Mouse (Mus musculus) cerebellum, adult 2 months (tissue): ENCODE results near the gene Agbl4.

Experiments
- CTCF ChIP-seq: fragments of 200-500 bp; IDR thresholded peaks from 2 replicates; pipeline ENCODE4 v1.5.1; 2011; ENCODE audit warnings: low read depth, mild to moderate bottlenecking, control low read depth, low read length, moderate library complexity, borderline replicate concordance; ENCODE audit not compliant: insufficient read depth
- POLR2A ChIP-seq: fragments of 200-500 bp; IDR thresholded peaks from 2 replicates; pipeline ENCODE4 v1.6.1; 2011; ENCODE audit warnings: low read length, control low read depth, borderline replicate concordance; ENCODE audit not compliant: insufficient read depth

GRCm38 (mm10) chr4:111085330-111085729 is 687.9 kb downstream of the Agbl4 start:
- no peak for TF ChIP-seq POLR2A
- TF ChIP-seq CTCF: no peak
